Mouse (Mus musculus): ENCODE measurements around the gene Rgcc.

The Rgcc gene

GRCm38 (mm10) chr14:79307138-79307537 lies 5.7 kb upstream of the Rgcc start:
- in situ Hi-C loops (cut with MboI; ENCODE audit: low pct_unique_long_range_greater_than_20kb in 1 of 2, low sequenced_read_pairs in 2 of 2, unreplicated experiment in 1 of 2): no loop called here

DNA sequence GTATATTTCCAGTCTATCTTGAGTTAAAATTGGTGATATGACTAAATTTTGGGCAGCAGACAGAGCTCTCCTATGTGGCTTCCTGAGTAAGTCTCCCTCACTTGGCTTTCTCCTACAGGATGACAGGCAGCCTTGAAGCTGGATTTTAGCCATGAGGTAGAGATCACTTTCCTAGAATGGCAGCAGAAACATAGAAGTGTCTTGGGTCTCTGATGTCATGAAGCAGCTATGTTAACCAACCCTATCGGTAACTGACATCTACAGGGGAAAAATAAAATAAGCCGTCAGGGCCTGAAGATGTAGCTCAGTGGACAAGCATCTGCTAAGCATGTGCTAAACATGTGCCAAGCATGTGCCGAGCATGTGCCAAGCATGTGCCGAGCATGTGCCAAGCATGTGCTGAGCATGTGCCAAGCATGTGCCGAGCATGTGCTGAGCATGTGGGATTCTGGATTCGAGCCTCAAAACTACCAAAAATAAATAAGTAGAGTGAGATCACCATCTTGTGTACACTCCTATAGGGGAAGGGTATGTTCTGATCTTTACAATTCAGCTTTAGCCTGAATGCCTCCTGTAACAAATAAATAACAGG lies 3.5 kb upstream of the Rgcc start:
- in situ Hi-C loops (cut with MboI; ENCODE audit: low pct_unique_long_range_greater_than_20kb in 1 of 2, low sequenced_read_pairs in 2 of 2, unreplicated experiment in 1 of 2): no loop called here

GRCm38 (mm10) chr14:79303150-79303549 lies 1.7 kb upstream of the Rgcc start:
- in situ Hi-C loops (cut with MboI; ENCODE audit: low pct_unique_long_range_greater_than_20kb in 1 of 2, low sequenced_read_pairs in 2 of 2, unreplicated experiment in 1 of 2): no loop called here

DNA sequence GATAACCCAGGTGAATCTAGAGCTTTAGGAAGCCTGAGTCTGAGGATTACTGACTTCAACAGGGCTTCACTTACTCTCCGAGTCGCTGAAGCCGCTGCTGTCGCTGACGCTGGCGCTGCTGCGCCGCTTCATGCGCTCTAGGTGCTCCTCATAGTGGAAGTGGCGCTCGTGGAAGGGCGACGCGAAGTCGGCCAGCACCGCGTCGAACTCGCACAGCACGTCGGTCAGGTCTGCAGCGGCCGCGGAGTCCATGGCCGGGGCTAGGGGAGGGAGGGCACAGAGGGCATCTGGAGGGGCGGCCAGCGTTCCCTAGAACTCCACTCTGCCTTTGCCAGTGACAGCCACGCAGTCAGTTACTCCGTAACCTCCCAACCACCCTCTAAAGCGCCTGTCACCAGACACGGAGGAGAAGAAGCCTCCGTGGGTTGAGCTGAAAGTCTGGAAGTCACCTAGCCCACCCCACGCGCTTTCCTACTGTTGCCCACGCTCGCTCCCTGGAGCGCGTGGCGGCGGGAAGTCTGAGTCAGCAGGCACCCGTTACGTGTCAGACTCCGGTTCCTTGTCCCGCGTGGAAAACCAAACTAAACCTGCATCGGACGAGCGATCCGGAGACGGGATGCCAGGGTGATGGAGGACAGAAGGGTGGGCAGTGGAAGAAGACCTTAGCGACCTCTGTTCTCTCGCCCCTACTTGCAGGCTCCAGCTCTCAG lies 649 bp downstream of the Rgcc start:
- in situ Hi-C loops (cut with MboI; ENCODE audit: low pct_unique_long_range_greater_than_20kb in 1 of 2, low sequenced_read_pairs in 2 of 2, unreplicated experiment in 1 of 2): no loop called here

DNA sequence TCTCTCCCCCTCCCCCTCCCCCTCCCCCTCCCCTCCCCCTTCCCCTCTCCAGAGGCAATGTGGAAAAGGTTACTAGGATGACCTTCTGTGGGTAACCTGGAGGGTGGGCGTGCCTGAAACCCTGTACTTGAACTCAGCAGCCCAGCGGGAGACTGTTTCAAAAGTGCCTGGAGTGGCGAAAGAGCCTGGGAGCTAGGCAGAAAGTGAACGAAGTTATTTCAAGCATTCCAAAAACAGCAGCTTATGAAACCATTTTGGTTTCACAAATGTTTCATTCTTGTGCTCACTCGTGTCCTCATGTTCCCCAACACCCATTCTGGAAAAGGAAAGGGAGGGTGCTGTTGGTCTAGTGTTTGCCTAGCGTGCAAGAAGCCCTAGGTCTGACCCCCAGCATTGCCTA lies 1.6 kb downstream of the Rgcc start:
- in situ Hi-C loops (cut with MboI; ENCODE audit: low pct_unique_long_range_greater_than_20kb in 1 of 2, low sequenced_read_pairs in 2 of 2, unreplicated experiment in 1 of 2): no loop called here

DNA sequence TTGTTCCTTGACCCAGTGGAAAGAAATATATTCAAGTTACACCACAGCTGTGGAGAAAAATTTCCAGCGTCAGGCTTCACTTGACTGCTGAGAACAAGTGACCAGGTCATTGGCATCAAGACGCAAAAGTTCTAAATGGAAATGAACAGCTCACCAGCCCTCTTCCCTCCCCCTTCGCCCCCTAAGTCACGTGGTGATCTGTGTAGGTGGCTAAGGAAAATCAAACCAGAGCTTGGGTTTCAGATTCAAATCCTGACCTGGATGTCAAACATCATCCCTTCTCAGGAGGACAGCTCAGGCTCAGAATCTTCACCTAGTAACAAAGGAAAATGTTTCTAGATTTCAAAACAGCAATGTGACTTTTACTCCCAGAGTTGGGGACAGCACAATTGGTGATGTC lies 2.2 kb downstream of the Rgcc start:
- in situ Hi-C loops (cut with MboI; ENCODE audit: low pct_unique_long_range_greater_than_20kb in 1 of 2, low sequenced_read_pairs in 2 of 2, unreplicated experiment in 1 of 2): no loop called here

DNA sequence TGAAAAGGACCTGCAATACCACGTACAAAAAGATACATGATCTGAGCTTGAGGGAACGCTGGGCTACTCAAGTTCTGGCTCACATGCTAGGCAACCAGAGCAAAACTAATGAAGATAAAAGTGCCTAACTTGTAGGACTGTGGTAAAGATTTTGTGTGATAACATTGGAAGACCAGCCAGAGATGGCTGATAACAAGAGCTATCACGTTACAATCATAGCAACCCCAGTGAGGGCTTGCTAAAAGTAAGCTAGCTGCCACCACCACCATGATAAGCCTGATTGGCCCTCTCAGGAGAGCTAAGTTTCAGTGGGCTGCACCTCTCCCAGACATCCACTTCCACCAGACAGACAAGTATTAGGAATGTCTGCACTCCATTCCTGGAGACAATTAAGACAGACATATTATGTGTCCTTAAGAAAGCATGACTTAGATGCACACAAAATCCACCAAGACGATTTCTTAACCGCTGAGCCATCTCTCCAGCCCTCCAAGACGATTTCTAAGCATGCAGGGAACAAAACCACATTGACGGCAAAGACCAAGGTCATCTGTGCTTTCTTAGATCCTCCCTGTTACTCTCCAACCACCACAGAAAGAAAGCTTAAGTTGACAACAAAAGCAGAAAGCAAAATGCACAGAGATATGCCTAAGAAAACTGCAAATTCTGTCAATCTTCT lies 3.0 kb downstream of the Rgcc start:
- in situ Hi-C loops (cut with MboI; ENCODE audit: low pct_unique_long_range_greater_than_20kb in 1 of 2, low sequenced_read_pairs in 2 of 2, unreplicated experiment in 1 of 2): no loop called here

DNA sequence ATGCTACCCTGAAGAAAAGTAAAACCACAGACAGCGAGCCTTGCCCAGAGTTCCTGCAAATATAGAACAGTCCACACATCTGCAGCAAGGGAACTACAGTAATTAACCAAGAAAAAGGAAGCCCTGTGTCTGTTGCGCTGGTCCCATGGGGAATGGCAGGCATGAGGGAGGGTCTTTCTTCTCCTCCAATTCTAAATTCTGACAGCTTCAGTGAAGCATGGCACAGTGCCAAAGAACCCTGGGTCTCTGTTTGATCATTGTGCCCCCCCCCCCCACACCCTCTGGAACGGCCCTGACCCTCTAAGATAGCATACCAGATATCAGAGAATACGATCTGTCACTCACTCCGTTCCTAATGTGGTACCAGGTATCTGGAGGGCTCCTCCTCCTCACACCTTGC lies 4.6 kb downstream of the Rgcc start:
- in situ Hi-C loops (cut with MboI; ENCODE audit: low pct_unique_long_range_greater_than_20kb in 1 of 2, low sequenced_read_pairs in 2 of 2, unreplicated experiment in 1 of 2): no loop called here

GRCm38 (mm10) chr14:79296201-79296600 lies 5.2 kb downstream of the Rgcc start:
- in situ Hi-C loops (cut with MboI; ENCODE audit: low pct_unique_long_range_greater_than_20kb in 1 of 2, low sequenced_read_pairs in 2 of 2, unreplicated experiment in 1 of 2): no loop called here

- in situ Hi-C loops (cut with MboI; ENCODE audit: low pct_unique_long_range_greater_than_20kb in 1 of 2, low sequenced_read_pairs in 2 of 2, unreplicated experiment in 1 of 2): no loop called here
Measured at GRCm38 (mm10) chr14:79295579-79295978, 5.9 kb downstream of the Rgcc start.

GRCm38 (mm10) chr14:79294950-79295349 lies 6.5 kb downstream of the Rgcc start:
- in situ Hi-C loops (cut with MboI; ENCODE audit: low pct_unique_long_range_greater_than_20kb in 1 of 2, low sequenced_read_pairs in 2 of 2, unreplicated experiment in 1 of 2): no loop called here

DNA sequence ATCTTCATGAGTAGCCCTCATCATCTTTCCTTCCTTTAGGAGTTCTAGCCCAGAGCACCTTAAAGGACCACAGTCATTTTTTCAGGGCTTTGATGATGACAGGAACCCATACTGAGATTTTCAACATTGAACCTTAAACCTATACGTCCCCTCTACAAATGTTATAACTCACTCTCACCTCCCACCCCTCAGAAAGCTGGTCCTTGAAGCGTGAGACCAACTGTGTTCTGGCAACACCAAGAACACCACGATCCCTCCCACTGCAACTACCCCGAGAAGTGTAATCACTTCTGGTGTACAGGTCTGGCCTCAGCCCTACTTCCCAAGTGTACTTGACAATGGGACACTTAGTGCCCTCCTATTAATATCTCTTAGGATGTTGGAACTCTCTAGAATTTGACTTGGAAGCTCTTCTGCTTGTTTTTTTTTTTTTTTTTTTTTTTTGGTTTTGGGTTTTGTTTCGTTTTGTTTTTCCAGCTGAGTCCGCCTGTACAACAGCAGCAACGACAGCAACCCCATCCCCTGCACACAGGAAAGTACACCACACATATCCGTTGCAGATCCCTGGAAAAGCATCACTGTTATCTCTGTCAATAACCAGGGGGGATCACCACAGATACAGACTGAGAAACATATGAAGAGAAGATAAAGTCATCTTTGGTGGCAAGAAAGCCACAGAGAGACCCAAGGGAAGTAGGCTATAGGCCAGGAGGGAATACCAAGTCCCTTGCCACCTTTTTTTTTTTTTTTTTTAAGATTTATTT lies 7.2 kb downstream of the Rgcc start:
- in situ Hi-C loops (cut with MboI; ENCODE audit: low pct_unique_long_range_greater_than_20kb in 1 of 2, low sequenced_read_pairs in 2 of 2, unreplicated experiment in 1 of 2): no loop called here

DNA sequence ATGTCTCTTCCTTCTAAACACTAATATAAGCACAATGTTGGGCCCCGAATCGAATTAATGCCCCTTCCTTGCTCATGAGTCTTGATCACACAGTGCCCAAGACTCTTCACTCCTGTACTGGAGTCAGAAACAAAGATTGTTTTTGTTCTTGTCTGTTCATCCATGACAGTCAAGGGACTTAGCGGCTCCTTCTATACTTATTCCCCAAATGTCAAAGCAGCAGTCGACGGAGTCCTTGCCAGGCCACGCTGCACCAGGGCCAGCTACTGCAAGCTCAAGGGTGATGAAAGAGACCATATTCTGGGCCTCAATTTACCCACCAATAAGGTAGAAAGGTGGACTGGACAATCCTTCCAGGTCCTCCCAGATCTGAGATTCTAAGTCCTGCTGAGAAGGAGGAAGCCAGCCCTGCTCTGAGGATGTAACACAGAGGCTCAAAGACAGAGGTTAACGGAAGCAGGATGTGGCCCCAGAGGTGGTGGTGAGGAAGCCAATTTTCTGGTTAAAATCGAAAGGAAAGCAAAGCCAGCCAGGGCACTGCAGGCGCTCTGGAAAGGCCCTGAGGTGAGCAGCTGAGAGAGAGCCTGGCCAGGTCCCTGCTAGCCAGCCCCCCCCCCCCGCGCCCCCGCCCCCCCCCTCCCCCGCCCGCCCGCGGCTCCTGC lies 8.2 kb downstream of the Rgcc start:
- in situ Hi-C loops (cut with MboI; ENCODE audit: low pct_unique_long_range_greater_than_20kb in 1 of 2, low sequenced_read_pairs in 2 of 2, unreplicated experiment in 1 of 2): no loop called here

DNA sequence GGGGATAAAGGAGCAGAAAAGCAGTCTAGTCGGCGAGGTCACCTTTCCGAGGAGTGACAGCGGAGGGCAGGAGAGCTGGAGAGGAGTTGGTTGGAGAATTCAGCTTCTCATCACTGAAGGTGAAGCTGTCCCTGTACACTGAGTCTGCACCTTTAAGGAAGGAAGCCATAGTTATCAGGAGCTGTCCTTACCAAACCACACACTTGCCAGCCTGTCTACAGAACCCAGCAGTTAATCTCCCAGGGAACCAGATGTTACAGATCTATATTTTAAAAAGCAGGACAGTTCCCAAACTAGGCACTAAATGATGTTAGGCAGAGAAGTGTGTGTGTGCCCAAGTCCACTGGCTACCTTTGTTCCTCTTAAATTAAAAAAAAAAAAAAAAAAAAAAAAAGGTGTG lies 9.8 kb downstream of the Rgcc start:
- in situ Hi-C loops (cut with MboI; ENCODE audit: low pct_unique_long_range_greater_than_20kb in 1 of 2, low sequenced_read_pairs in 2 of 2, unreplicated experiment in 1 of 2): no loop called here

DNA sequence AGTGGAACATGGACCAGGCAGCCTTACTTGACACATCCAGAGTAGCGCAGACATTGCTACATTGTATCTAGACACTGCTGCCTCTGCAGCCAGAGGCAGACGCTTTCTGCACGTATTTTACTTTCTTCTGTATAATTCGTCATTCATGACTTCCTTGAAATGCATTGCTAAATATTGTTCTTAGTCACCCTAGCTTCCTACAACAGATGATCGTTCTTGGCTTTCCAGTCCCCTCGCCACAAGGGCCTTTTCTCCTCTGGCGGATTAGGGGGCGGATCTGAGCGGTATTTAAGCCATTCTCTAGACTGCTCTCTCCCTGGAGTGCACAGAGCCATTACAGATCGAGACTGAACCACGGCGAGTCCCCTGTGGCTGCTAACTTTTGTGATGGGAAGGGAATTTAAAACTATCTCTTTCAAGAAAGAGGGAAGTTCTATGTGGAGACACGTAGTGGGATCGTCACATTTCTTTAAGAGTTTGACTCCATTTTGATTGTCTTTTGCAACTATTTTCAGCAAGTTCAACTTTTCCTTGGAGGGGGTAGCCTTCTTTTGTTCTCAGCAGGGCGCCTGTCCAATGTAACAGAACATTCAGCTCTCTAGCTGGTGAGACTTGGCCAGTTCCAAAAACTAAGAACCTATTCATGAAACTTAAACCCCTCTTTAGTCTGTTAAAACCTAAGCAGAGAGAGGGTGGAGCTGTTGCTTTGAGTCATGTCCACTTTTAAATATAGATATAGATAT lies 10.6 kb downstream of the Rgcc start:
- in situ Hi-C loops (cut with MboI; ENCODE audit: low pct_unique_long_range_greater_than_20kb in 1 of 2, low sequenced_read_pairs in 2 of 2, unreplicated experiment in 1 of 2): no loop called here

DNA sequence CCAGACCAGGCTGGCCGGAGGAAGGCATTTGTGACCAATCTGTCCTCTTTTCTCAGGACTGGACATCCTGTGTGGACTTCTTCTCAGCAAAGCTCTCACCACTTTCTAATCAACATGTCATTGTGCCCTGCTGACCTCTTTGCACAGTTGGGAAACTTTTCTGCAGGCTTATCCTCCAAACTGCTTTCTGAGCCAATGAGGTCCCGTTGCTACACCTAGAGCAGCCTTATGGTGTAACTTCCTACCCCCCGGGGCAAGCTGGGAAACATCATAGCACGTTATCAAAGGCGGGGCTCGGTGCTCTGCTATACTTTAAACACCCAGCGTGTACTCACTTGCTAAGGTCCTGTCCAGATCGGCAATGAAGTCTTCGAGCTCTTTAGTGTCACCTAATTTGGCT lies 11.5 kb downstream of the Rgcc start:
- in situ Hi-C loops (cut with MboI; ENCODE audit: low pct_unique_long_range_greater_than_20kb in 1 of 2, low sequenced_read_pairs in 2 of 2, unreplicated experiment in 1 of 2): no loop called here

- in situ Hi-C loops (cut with MboI; ENCODE audit: low pct_unique_long_range_greater_than_20kb in 1 of 2, low sequenced_read_pairs in 2 of 2, unreplicated experiment in 1 of 2): no loop called here
Measured at GRCm38 (mm10) chr14:79288280-79288679, 13.2 kb downstream of the Rgcc start.

DNA sequence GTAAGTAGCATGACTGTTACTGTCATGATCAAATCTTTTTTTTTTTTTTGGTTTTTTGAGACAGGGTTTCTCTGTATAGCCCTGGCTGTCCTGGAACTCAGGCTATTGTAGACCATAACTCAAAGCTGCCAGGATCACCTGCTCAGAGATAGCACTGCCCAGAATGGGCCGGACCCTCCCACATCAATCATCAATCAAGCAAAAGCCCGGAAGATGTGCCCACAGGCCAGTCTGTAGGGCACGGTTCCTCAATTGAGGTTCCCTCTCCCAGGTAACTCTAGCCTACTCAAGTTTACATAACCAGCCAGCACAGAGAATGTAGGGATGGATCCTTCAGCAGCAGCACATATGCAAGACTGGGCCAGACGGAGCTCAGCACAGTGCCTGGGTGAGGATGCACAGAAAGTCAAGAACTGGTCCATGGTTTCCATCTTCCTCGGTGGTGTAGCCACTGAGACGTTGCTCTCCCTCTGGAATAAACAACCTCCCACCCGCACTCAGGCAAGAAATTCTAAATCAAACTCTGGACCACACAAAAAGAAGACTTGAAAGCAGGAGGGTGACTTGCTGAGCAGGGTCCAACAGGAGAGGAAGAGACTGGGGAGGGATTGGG lies 14.1 kb downstream of the Rgcc start:
- in situ Hi-C loops (cut with MboI; ENCODE audit: low pct_unique_long_range_greater_than_20kb in 1 of 2, low sequenced_read_pairs in 2 of 2, unreplicated experiment in 1 of 2): no loop called here

All from mouse embryonic stem cell (cell line).